Mouse (Mus musculus) gastrocnemius, postnatal 4 days (tissue): ENCODE measurements around the gene Prkd2. TPM values are rescaled to one million over a fixed set of nuclear protein-coding genes. Genes with fewer than 3 reads are reported as not detected.

Source experiments
- DNase-seq, 2 experiments: peaks; one replicate each; pipeline ENCODE4 v3.0.0; 2021 to 2022; ENCODE audit warnings: low spot score in 2 of 2, mixed read lengths in 2 of 2
- total RNA-seq, 2 experiments: library from RNA; stranded (reverse); gene quantifications; 2 replicates each; pipeline ENCODE4 v1.2.3; 2021

Prkd2 gene
- total RNA-seq, 2 experiments from 2014 or later, result 16.8 to 17.4 TPM

GRCm38 (mm10) chr7:16891641-16892351 lies 49.1 kb downstream of the Prkd2 start, which contains the start of gene Gng8:
Gene Gng8 (plus strand): TSS chr7:16891786.
- DNase-seq, result peak; percentile 80 to 88

GRCm38 (mm10) chr7:16892352-16892730 lies 49.6 kb downstream of the Prkd2 start:
- DNase-seq, result no peak

GRCm38 (mm10) chr7:16893612-16894011 lies 50.9 kb downstream of the Prkd2 start:
- no peak for DNase-seq

- no peak for DNase-seq
Observed at GRCm38 (mm10) chr7:16894279-16894678, 51.6 kb downstream of the Prkd2 start.

- peak; percentile 57 to 83 for DNase-seq
Observed at GRCm38 (mm10) chr7:16895000-16895399, 52.3 kb downstream of the Prkd2 start.

GRCm38 (mm10) chr7:16895511-16895910 lies 52.8 kb downstream of the Prkd2 start:
- no peak for DNase-seq

GRCm38 (mm10) chr7:16900526-16900925 lies 57.8 kb downstream of the Prkd2 start:
- no peak for DNase-seq

- DNase-seq, result no peak
Observed at GRCm38 (mm10) chr7:16903439-16903955, 60.8 kb downstream of the Prkd2 start.

GRCm38 (mm10) chr7:16904120-16904675 lies 61.5 kb downstream of the Prkd2 start:
- DNase-seq, result no peak

- peak in 1 of 2 experiments; percentile 40 for DNase-seq
Observed at GRCm38 (mm10) chr7:16905491-16906021, 62.9 kb downstream of the Prkd2 start.

GRCm38 (mm10) chr7:16906281-16906680 lies 63.6 kb downstream of the Prkd2 start, which contains the start of gene Ptgir:
Gene Ptgir (plus strand): TSS chr7:16906490.
- peak in 1 of 2 experiments; percentile 73 for DNase-seq

- no peak for DNase-seq
Observed at GRCm38 (mm10) chr7:16906889-16907559, 64.3 kb downstream of the Prkd2 start.

GRCm38 (mm10) chr7:16907842-16908241 lies 65.1 kb downstream of the Prkd2 start:
- no peak for DNase-seq

- no peak for DNase-seq
Observed at GRCm38 (mm10) chr7:16908367-16908766, 65.7 kb downstream of the Prkd2 start.

- no peak for DNase-seq
Observed at GRCm38 (mm10) chr7:16908859-16909258, 66.2 kb downstream of the Prkd2 start.

GRCm38 (mm10) chr7:16909909-16910308 lies 67.2 kb downstream of the Prkd2 start:
- peak in 1 of 2 experiments; percentile 17 for DNase-seq

- DNase-seq, result no peak
Observed at GRCm38 (mm10) chr7:16911904-16912303, 69.2 kb downstream of the Prkd2 start.

GRCm38 (mm10) chr7:16912360-16912759 lies 69.7 kb downstream of the Prkd2 start:
- DNase-seq, result peak in 1 of 2 experiments; percentile 47

- DNase-seq, result peak in 1 of 2 experiments; percentile 72
Observed at GRCm38 (mm10) chr7:16913806-16914452, 71.2 kb downstream of the Prkd2 start.

GRCm38 (mm10) chr7:16914453-16915343 lies 72.0 kb downstream of the Prkd2 start:
- no peak for DNase-seq
